In the genomic region with DNA sequence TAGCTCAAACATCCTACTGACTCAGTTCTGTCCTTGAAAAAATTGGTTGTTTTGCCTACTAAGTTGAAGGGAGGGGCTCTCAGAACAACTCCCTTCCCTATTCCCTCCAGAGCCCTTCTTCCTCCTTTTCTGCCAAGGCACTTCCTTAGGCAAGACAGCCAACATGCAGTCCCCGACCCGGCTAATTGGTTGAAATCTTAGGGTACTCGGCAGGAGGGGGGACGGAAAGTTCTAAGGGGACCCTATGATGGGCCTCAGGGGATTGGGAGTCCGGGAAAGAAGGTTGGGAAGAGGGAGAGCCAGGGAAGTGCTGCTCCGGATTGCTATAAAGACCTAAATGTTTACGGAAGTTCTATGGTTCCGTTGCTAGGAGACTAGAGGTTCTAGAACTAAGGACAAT, we compare ENCODE assay signal across 8 mouse cellular contexts. TPM values are rescaled to one million over a fixed set of nuclear protein-coding genes. Genes with fewer than 3 reads are reported as not detected.
DNase-seq lines count a peak whose midpoint lies in the region; ATAC-seq and TF ChIP-seq lines count a peak whose summit lies in the region.

No protein-coding gene starts in this region.

- DNase-seq in adrenal gland, postnatal 36 days, result peak; percentile 15 to 25
- no peak for DNase-seq in adrenal gland, adult (ENCODE audit: inconsistent age in 2 of 2, low spot score in 1 of 2)
- DNase-seq in heart, embryonic 10.5 days (ENCODE audit: low spot score), result no peak
- DNase-seq in liver, embryonic 11.5 days (ENCODE audit: low spot score), result peak; percentile 48
- no peak for DNase-seq in frontal cortex, postnatal 14 days (ENCODE audit: low spot score in 2 of 2)

- peak overlapping the region; percentile 96 for H3K27ac ChIP-seq in heart, embryonic 10.5 days
- H3K27ac ChIP-seq in liver, embryonic 11.5 days (ENCODE audit: low read depth, low read length), result no peak overlapping the region
- H3K27ac ChIP-seq in neural tube, embryonic 12.5 days, result no peak overlapping the region

- H3K9ac ChIP-seq in liver, embryonic 11.5 days (ENCODE audit: low read depth, low read length), result peak overlapping the region; percentile 99; the same call in 1 of the 2 replicates
- H3K9ac ChIP-seq in neural tube, embryonic 12.5 days, result no peak overlapping the region

- peak overlapping the region; percentile 100 for H3K4me3 ChIP-seq in E14TG2a.4 (replicated peaks; ENCODE audit: low read length)
- H3K4me3 ChIP-seq in heart, embryonic 10.5 days, result peak overlapping the region; percentile 91
- H3K4me3 ChIP-seq in liver, embryonic 11.5 days (ENCODE audit: low read depth, low read length), result peak overlapping the region; percentile 98
- H3K4me3 ChIP-seq in neural tube, embryonic 12.5 days, result no peak overlapping the region; the same call in 1 of the 2 replicates

- peaks cover 30% of the 10 kb centered on the region for H3K36me3 ChIP-seq in E14TG2a.4 (ENCODE audit: insufficient read depth, low read length)
- peaks cover 29% of the 10 kb centered on the region for H3K36me3 ChIP-seq in heart, embryonic 10.5 days
- H3K36me3 ChIP-seq in liver, embryonic 11.5 days (ENCODE audit: control insufficient read depth, insufficient read depth, low read length), result peaks cover 20% of the 10 kb centered on the region
- H3K36me3 ChIP-seq in neural tube, embryonic 12.5 days, result peaks cover 31% of the 10 kb centered on the region

- H3K4me1 ChIP-seq in E14TG2a.4 (replicated peaks; ENCODE audit: low read depth, low read length), result peaks cover 41% of the 10 kb centered on the region
- H3K4me1 ChIP-seq in heart, embryonic 10.5 days, result peaks cover 16% of the 10 kb centered on the region
- H3K4me1 ChIP-seq in liver, embryonic 11.5 days (replicated peaks; ENCODE audit: control insufficient read depth, insufficient read depth, low read length), result peaks cover 13% of the 10 kb centered on the region; the same call in 1 of the 2 replicates
- H3K4me1 ChIP-seq in neural tube, embryonic 12.5 days, result peaks cover 8% of the 10 kb centered on the region

- ATAC-seq in liver, embryonic 11.5 days (replicated peaks; ENCODE audit: low FRiP score), result no peak
- ATAC-seq in neural tube, embryonic 12.5 days (ENCODE audit: low FRiP score, low read depth), result peak; percentile 10; the same call in 1 of the 2 replicates
- ATAC-seq in activated CD4-positive, CD25-positive, alpha-beta regulatory T cell, adult 4 months, result no peak

- no peaks in the 10 kb centered on the region for H3K9me3 ChIP-seq in E14TG2a.4 (ENCODE audit: low read length)
- H3K9me3 ChIP-seq in heart, embryonic 10.5 days, result no peaks in the 10 kb centered on the region
- H3K9me3 ChIP-seq in liver, embryonic 11.5 days (ENCODE audit: control insufficient read depth, low read length), result no peaks in the 10 kb centered on the region
- H3K9me3 ChIP-seq in neural tube, embryonic 12.5 days, result no peaks in the 10 kb centered on the region

- WGBS in heart, embryonic 10.5 days, result 7% methylated on average over 8 of the region's 8 CpGs
- WGBS in liver, embryonic 11.5 days, result 7% methylated on average over 8 of the region's 8 CpGs
- 10% methylated on average over 8 of the region's 8 CpGs for WGBS in neural tube, embryonic 12.5 days

- no peak for TF ChIP-seq CTCF in E14TG2a.4 (conservative IDR thresholded peaks at IDR 0.05; ENCODE audit: low read length)

- H3K4me2 ChIP-seq in liver, embryonic 11.5 days, result peak overlapping the region; percentile 92
- H3K4me2 ChIP-seq in neural tube, embryonic 12.5 days (replicated peaks), result peak overlapping the region; percentile 86

- no peaks in the 10 kb centered on the region for H3K27me3 ChIP-seq in E14TG2a.4 (ENCODE audit: insufficient read depth, low read length)
- H3K27me3 ChIP-seq in heart, embryonic 10.5 days (ENCODE audit: insufficient read depth, poor library complexity, severe bottlenecking), result no peaks in the 10 kb centered on the region
- H3K27me3 ChIP-seq in liver, embryonic 11.5 days (replicated peaks; ENCODE audit: control insufficient read depth, insufficient read depth, low read length), result no peaks in the 10 kb centered on the region
- no peaks in the 10 kb centered on the region for H3K27me3 ChIP-seq in neural tube, embryonic 12.5 days (replicated peaks)

RNA-seq across cellular contexts. Expression of gene Cdipt, which starts 0.2 kb away (rescaled TPM):
- total RNA-seq in adrenal gland, postnatal 36 days (2021), result 10 to 100 TPM; 85.1 to 93.1 TPM
- polyA plus RNA-seq in heart, embryonic 10.5 days (2016; fragmentation: Nextera tagmentation; extraction: Ambion mirVana), result 87.4 and 89.3 TPM in 2 replicates
- 72.2 and 74.4 TPM in 2 replicates for polyA plus RNA-seq in liver, embryonic 11.5 days (2014; fragmentation: Nextera tagmentation; extraction: Ambion mirVana)
- 101 and 103 TPM in 2 replicates for polyA plus RNA-seq in neural tube, embryonic 12.5 days (2016; fragmentation: Nextera tagmentation; extraction: Ambion mirVana)
- 100 to 1,000 TPM; 119 to 136 TPM for polyA plus RNA-seq in activated CD4-positive, CD25-positive, alpha-beta regulatory T cell, adult 4 months (2017; shearing (Covaris generic))

RNA-seq across cellular contexts. Expression of gene Cdiptos, which starts 0.4 kb away (rescaled TPM):
- under 1 TPM; 0.60 to 0.69 TPM for total RNA-seq in adrenal gland, postnatal 36 days (2021)
- polyA plus RNA-seq in heart, embryonic 10.5 days (2016; fragmentation: Nextera tagmentation; extraction: Ambion mirVana), result 1.3 and 1.5 TPM in 2 replicates
- 0.67 and 1.0 TPM in 2 replicates for polyA plus RNA-seq in liver, embryonic 11.5 days (2014; fragmentation: Nextera tagmentation; extraction: Ambion mirVana)
- 1.1 and 1.4 TPM in 2 replicates for polyA plus RNA-seq in neural tube, embryonic 12.5 days (2016; fragmentation: Nextera tagmentation; extraction: Ambion mirVana)
- polyA plus RNA-seq in activated CD4-positive, CD25-positive, alpha-beta regulatory T cell, adult 4 months (2017; shearing (Covaris generic)), result 1 to 10 TPM in 1 of 2 experiments, under 1 TPM in 1; 0.37 to 1.5 TPM

RNA-seq across cellular contexts. Expression of gene Sez6l2, which starts 25.1 kb away (rescaled TPM):
- 100 to 1,000 TPM in 1 of 2 experiments, 10 to 100 TPM in 1; 47.1 to 108 TPM for total RNA-seq in adrenal gland, postnatal 36 days (2021)
- polyA plus RNA-seq in heart, embryonic 10.5 days (2016; fragmentation: Nextera tagmentation; extraction: Ambion mirVana), result 0.15 and 0.35 TPM in 2 replicates
- polyA plus RNA-seq in liver, embryonic 11.5 days (2014; fragmentation: Nextera tagmentation; extraction: Ambion mirVana), result 0.27 TPM in 2 replicates
- polyA plus RNA-seq in neural tube, embryonic 12.5 days (2016; fragmentation: Nextera tagmentation; extraction: Ambion mirVana), result 17.7 and 20.0 TPM in 2 replicates
- under 1 TPM; 0.17 to 0.58 TPM for polyA plus RNA-seq in activated CD4-positive, CD25-positive, alpha-beta regulatory T cell, adult 4 months (2017; shearing (Covaris generic))

RNA-seq across cellular contexts. Expression of gene Asphd1, which starts 26.1 kb away (rescaled TPM):
- 1 to 10 TPM; 1.6 to 2.4 TPM for total RNA-seq in adrenal gland, postnatal 36 days (2021)
- polyA plus RNA-seq in heart, embryonic 10.5 days (2016; fragmentation: Nextera tagmentation; extraction: Ambion mirVana), result not detected in 2 replicates
- not detected in 2 replicates for polyA plus RNA-seq in liver, embryonic 11.5 days (2014; fragmentation: Nextera tagmentation; extraction: Ambion mirVana)
- 2.5 and 2.8 TPM in 2 replicates for polyA plus RNA-seq in neural tube, embryonic 12.5 days (2016; fragmentation: Nextera tagmentation; extraction: Ambion mirVana)
- under 1 TPM in 1 of 2 experiments, not detected in 1; 0.46 TPM for polyA plus RNA-seq in activated CD4-positive, CD25-positive, alpha-beta regulatory T cell, adult 4 months (2017; shearing (Covaris generic))

RNA-seq across cellular contexts. Expression of gene Mvp, which starts 38.9 kb away (rescaled TPM):
- 100 to 1,000 TPM; 102 to 129 TPM for total RNA-seq in adrenal gland, postnatal 36 days (2021)
- 8.4 and 9.9 TPM in 2 replicates for polyA plus RNA-seq in heart, embryonic 10.5 days (2016; fragmentation: Nextera tagmentation; extraction: Ambion mirVana)
- polyA plus RNA-seq in liver, embryonic 11.5 days (2014; fragmentation: Nextera tagmentation; extraction: Ambion mirVana), result 8.3 and 9.4 TPM in 2 replicates
- 5.9 and 6.6 TPM in 2 replicates for polyA plus RNA-seq in neural tube, embryonic 12.5 days (2016; fragmentation: Nextera tagmentation; extraction: Ambion mirVana)
- polyA plus RNA-seq in activated CD4-positive, CD25-positive, alpha-beta regulatory T cell, adult 4 months (2017; shearing (Covaris generic)), result 10 to 100 TPM; 12.5 to 18.3 TPM

Comparison
In these comparisons a context has a peak if more than half of its experiments do, and no peak if none do; other contexts are left out.
1. DNase-seq: peak in adrenal gland, postnatal 36 days (2 of 2) and liver, embryonic 11.5 days (single experiment); none in adrenal gland, adult (0 of 2), heart, embryonic 10.5 days (single experiment) and frontal cortex, postnatal 14 days (0 of 2).
2. RNA of gene Sez6l2, which starts 25.1 kb away (polyA plus RNA-seq): 17.7 to 20.0 TPM in neural tube, embryonic 12.5 days; 0.17 to 0.58 TPM in activated CD4-positive, CD25-positive, alpha-beta regulatory T cell, adult 4 months, 0.15 to 0.35 TPM in heart, embryonic 10.5 days and 0.27 TPM in liver, embryonic 11.5 days; every median in the first group is over 10 times any median in the second.